In the genomic region with DNA sequence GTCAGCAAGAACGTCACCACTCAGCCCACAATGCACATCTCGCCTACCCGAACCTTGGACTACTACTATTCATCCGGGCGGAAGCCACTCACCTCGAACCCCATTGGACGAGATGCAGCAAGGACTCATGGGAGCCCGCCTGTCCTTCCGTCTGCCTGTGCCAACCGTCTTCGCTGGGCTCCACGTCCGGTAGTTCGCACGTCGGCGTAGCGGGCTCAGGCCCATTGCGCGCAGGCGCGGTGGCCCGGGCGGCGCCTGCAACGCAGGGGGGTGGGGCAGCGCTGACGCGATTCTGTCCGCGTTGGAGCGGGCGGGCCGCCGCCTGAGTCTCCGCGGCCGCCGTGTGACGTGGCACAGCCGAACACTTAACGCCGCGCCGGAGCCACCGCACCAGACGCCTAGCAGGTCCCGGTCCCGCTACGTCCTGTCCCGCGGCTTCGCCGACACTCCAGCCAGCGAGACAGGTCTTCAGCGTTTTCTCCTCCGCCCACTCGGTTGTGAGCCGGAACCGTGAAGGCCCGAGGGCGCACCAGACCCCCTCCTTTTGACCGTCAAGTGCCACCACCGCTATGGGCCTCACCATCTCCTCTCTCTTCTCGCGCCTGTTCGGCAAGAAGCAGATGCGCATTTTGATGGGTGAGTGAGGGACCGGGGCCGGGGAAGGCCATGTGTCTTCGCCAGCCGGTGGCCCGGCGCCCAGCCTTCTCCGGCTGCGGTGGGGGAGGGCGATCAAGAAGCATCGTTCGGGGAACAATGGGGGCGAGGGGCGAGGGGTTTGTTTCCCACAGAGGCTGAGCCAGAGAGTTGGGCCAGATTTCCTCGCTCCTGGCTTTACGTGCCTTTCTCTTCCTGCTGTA, we compare ENCODE assay signal across 8 mouse cellular contexts. TPM values are rescaled to one million over a fixed set of nuclear protein-coding genes. Genes with fewer than 3 reads are reported as not detected.
DNase-seq lines count a peak whose midpoint lies in the region; ATAC-seq and TF ChIP-seq lines count a peak whose summit lies in the region.

Gene Arf4 (plus strand): TSS at position 224 of the 857 bp plus-strand sequence.

- peak within 1 kb of the TSS; percentile 95 for H3K9ac ChIP-seq in ES-E14 (ENCODE audit: insufficient read depth, low read depth, low read length, poor library complexity, severe bottlenecking)
- H3K9ac ChIP-seq in forebrain, embryonic 15.5 days (replicated peaks): peak within 1 kb of the TSS; percentile 76

- TF ChIP-seq CTCF in lung, adult 2 months (IDR thresholded peaks at IDR 0.05; ENCODE audit: insufficient read depth, low read length): no peak

- peak; percentile 88 for DNase-seq in ES-E14 (ENCODE audit: low read depth, low spot score)
- DNase-seq in cerebellum, adult 11-12 months: peak; percentile 100
- DNase-seq in heart, postnatal 25 days (ENCODE audit: low spot score): peak; percentile 98
- DNase-seq in layer of hippocampus, adult 18-20 months (ENCODE audit: low spot score in 2 of 2): peak; percentile 99
- peak; percentile 94 for DNase-seq in lung, adult 2 months
- peak; percentile 96 to 97 for DNase-seq in thymus, adult 18-20 months

- peak; percentile 99 for ATAC-seq in forebrain, embryonic 15.5 days (replicated peaks)
- ATAC-seq in neutrophil, adult 5-6 weeks (ENCODE audit: extremely low read depth, insufficient number of reproducible peaks, low FRiP score, poor library complexity, severe bottlenecking): peak; percentile 97

- H3K4me3 ChIP-seq in ES-E14 (ENCODE audit: insufficient read depth in 1 of 2, low read depth in 1 of 2, low read length in 2 of 2, poor library complexity in 1 of 2, severe bottlenecking in 1 of 2): peak within 1 kb of the TSS; percentile 91 to 97
- H3K4me3 ChIP-seq in forebrain, embryonic 15.5 days: peak within 1 kb of the TSS; percentile 80
- peak within 1 kb of the TSS; percentile 92 for H3K4me3 ChIP-seq in lung, adult 2 months (replicated peaks; ENCODE audit: extremely low read depth, low read depth, low read length)

- peak within 1 kb of the TSS; percentile 79 for H3K4me2 ChIP-seq in forebrain, embryonic 15.5 days (replicated peaks)

- under 1% methylated on average over 78 of the region's 83 CpGs for WGBS in forebrain, embryonic 15.5 days
- under 1% methylated on average over 83 of the region's 83 CpGs for WGBS in lung, adult 2 months

- H3K36me3 ChIP-seq in ES-E14 (ENCODE audit: control insufficient read depth, insufficient read depth, low read length, poor library complexity, severe bottlenecking): no peaks in the 10 kb centered on the region
- no peaks in the 10 kb centered on the region for H3K36me3 ChIP-seq in forebrain, embryonic 15.5 days

- no peaks in the 10 kb centered on the region for H3K27me3 ChIP-seq in forebrain, embryonic 15.5 days

- peak within 1 kb of the TSS; percentile 89 for H3K27ac ChIP-seq in ES-E14 (ENCODE audit: insufficient read depth, low read depth, low read length, poor library complexity, severe bottlenecking)
- H3K27ac ChIP-seq in forebrain, embryonic 15.5 days (replicated peaks): peak within 1 kb of the TSS; percentile 94

- intact Hi-C loops in heart, postnatal 25 days (cut with DNase I): loop anchor here (2.0 to 5.0 kb wide), 3 partner anchors 56 to 147 kb away; no protein-coding TSS in a partner anchor

- H3K4me1 ChIP-seq in ES-E14 (ENCODE audit: control insufficient read depth in 2 of 2, insufficient read depth in 2 of 2, low read length in 2 of 2, poor library complexity in 1 of 2): peaks cover 0 to 2% of the 10 kb centered on the region in 2 experiments; a peak in 1 of 4 replicates
- H3K4me1 ChIP-seq in forebrain, embryonic 15.5 days: peaks cover 30% of the 10 kb centered on the region
- H3K4me1 ChIP-seq in lung, adult 2 months (ENCODE audit: control insufficient read depth, insufficient read depth, low read length): peaks cover 9% of the 10 kb centered on the region

- peak; percentile 94 for TF ChIP-seq POLR2A in lung, adult 2 months (IDR thresholded peaks at IDR 0.05; ENCODE audit: borderline replicate concordance, extremely low read depth, low read depth, low read length)

- no peaks in the 10 kb centered on the region for H3K9me3 ChIP-seq in ES-E14 (ENCODE audit: control insufficient read depth, insufficient read depth, low read depth, low read length)
- no peaks in the 10 kb centered on the region for H3K9me3 ChIP-seq in forebrain, embryonic 15.5 days

- in situ Hi-C loops in ES-E14 (cut with MboI; ENCODE audit: low sequenced_read_pairs in 2 of 2, unreplicated experiment in 2 of 2): no loop called here

TF ChIP-seq in ES-E14, 5 proteins besides CTCF, POLR2A, EP300 and RAD21:
- TF ChIP-seq CHD2 (IDR thresholded peaks at IDR 0.05; ENCODE audit: low read depth, low read length) (no peak), HCFC1 (IDR thresholded peaks at IDR 0.05; ENCODE audit: borderline replicate concordance, insufficient read depth, low read length) (peak; percentile 70; the same call in 1 of the 2 replicates)
TF ChIP-seq in ES-E14: peak in this region for 1.

RNA-seq across cellular contexts. Expression of gene Arf4, which starts in this region (rescaled TPM):
- total RNA-seq in ES-E14 (2012; rRNA removed): 51.1 and 80.5 TPM in 2 replicates
- 630 and 640 TPM in 2 replicates for polyA plus RNA-seq in forebrain, embryonic 15.5 days (2015; fragmentation: Nextera tagmentation; extraction: Ambion mirVana)
- 10 to 100 TPM; 72.4 to 77.6 TPM for total RNA-seq in heart, postnatal 25 days (2021)
- total RNA-seq in layer of hippocampus, adult 18-20 months (2021): 100 to 1,000 TPM; 116 to 119 TPM
- 122 and 167 TPM in 2 replicates for polyA plus RNA-seq in lung, adult 2 months (2012; rRNA removed)
- 99.4 and 115 TPM in 2 replicates for total RNA-seq in neutrophil, adult 5-6 weeks (2017)

Comparison
In these comparisons a context has a peak if more than half of its experiments do, and no peak if none do; other contexts are left out.
1. Peak in every context shown above with its lines: DNase-seq, ATAC-seq, H3K4me3 ChIP-seq and H3K27ac ChIP-seq.